Mouse (Mus musculus): ENCODE results near the gene Parp4. TPM values are rescaled to one million over a fixed set of nuclear protein-coding genes. Genes with fewer than 3 reads are reported as not detected.

Parp4 gene
- polyA plus RNA-seq (2012; rRNA removed; ENCODE audit: low replicate concordance), result 8.8 and 11.8 TPM in 2 replicates

GRCm38 (mm10) chr14:56575416-56575815 is at the start of gene Parp4, which contains the start of gene Cenpj:
Gene Parp4 (plus strand): TSS chr14:56575619.
Gene Cenpj (minus strand): TSS chr14:56575425.

GRCm38 (mm10) chr14:56667969-56668802 is 92.8 kb downstream of the Parp4 start, which contains the start of gene Mphosph8:
Gene Mphosph8 (plus strand): TSS chr14:56668248.

Other genes starting within 250 kb of the Parp4 start
- gene Atp12a, start 210.6 kb upstream of the Parp4 start, polyA plus RNA-seq (2012; rRNA removed; ENCODE audit: low replicate concordance), result 4.3 TPM in 1 of 2 replicates, not detected in the other
- gene Rnf17, start 173.0 kb upstream of the Parp4 start, polyA plus RNA-seq (2012; rRNA removed; ENCODE audit: low replicate concordance), result 0.19 and 0.22 TPM in 2 replicates
- 1.5 and 2.1 TPM in 2 replicates for gene Cenpj, start 194 bp upstream of the Parp4 start, polyA plus RNA-seq (2012; rRNA removed; ENCODE audit: low replicate concordance)
- gene Mphosph8, start 92.6 kb downstream of the Parp4 start, polyA plus RNA-seq (2012; rRNA removed; ENCODE audit: low replicate concordance), result 5.7 and 9.2 TPM in 2 replicates
- gene Pspc1, start 202.7 kb downstream of the Parp4 start, polyA plus RNA-seq (2012; rRNA removed; ENCODE audit: low replicate concordance), result 4.7 and 12.1 TPM in 2 replicates
- 7.7 TPM in 2 replicates for gene Zmym5, start 236.1 kb downstream of the Parp4 start, polyA plus RNA-seq (2012; rRNA removed; ENCODE audit: low replicate concordance)

Data from subcutaneous adipose tissue, adult 2 months (tissue).